Mouse (Mus musculus) heart, postnatal 10 days (tissue): ENCODE data around the gene Ucp3. TPM values are rescaled to one million over a fixed set of nuclear protein-coding genes. Genes with fewer than 3 reads are reported as not detected.
A peak's percentile ranks its signal among the peaks of the same experiment; 100 is the strongest.

Experiments used
- DNase-seq, 2 experiments: peaks; one replicate each; pipeline ENCODE4 v3.0.0; 2021
- intact Hi-C: fragments of 180-260 bp; cut with DNase I; formaldehyde crosslinking; loops from one replicate; pipeline ENCODE4 v1.15.1; 2025
- total RNA-seq, 2 experiments: library from RNA; stranded (reverse); gene quantifications; 2 replicates each; pipeline ENCODE4 v1.2.3; 2021

Gene Ucp3
- 100 to 1,000 TPM in 1 of 2 experiments, 10 to 100 TPM in 1; 62.7 to 107 TPM for total RNA-seq

DNA sequence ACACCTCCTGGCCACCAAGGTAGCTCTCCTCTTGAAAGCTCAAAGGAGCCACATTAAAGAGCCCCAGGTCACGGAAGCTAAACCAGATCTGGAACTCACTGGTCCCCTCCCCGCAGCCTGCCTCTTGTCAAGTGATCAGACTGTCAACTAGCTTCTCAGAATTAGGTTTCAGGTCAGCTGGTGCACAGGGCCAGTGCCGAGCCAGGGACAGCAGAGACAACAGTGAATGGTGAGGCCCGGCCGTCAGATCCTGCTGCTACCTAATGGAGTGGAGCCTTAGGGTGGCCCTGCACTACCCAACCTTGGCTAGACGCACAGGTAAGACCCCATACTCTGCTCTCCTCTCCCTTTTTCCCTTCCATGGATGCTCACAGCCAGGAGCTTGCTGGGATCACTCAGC is at the start of gene Ucp3:
TSS of gene Ucp3 (plus strand) at position 214 of the 400 bp plus-strand sequence.
- DNase-seq, result peak; percentile 63 to 72
- intact Hi-C loops, result no loop called here

- DNase-seq, result no peak
- intact Hi-C loops, result loop anchor here (5.0 kb wide), 1 partner anchor 237 kb away; the partner anchor contains the start of gene Plekhb1
These were observed 47.0 kb upstream of the Ucp3 start for GRCm38 (mm10) chr7:100425795-100426194.

GRCm38 (mm10) chr7:100429102-100429501 is 43.7 kb upstream of the Ucp3 start:
- peak; percentile 74 to 81 for DNase-seq
- intact Hi-C loops, result loop anchor here (1.0 to 5.0 kb wide), 2 partner anchors 64 to 233 kb away; partner anchors contain the start of genes Plekhb1 and Ucp2

DNA sequence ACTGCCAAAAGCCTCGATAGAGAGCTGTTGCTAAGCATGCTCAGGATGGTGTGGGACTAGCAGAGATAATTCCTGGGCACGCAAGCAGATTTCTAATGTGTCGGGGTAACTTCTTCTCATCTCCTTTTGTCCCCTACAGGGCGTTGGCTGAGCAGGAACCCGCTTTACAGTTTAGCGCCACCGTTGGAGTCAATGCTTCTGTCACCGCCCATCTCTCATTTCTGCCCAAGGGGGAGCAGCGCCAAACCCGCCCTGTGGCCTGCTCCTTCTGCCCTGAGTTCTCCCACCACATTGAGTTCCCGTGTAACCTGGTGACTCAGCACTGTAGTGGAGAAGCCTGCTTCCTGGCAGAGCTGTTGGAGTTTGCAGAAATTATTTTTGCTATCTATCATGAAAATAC is 42.9 kb upstream of the Ucp3 start:
- intact Hi-C loops, result loop anchor here (1.0 to 5.0 kb wide), 2 partner anchors 63 to 232 kb away; partner anchors contain the start of genes Plekhb1 and Ucp2

GRCm38 (mm10) chr7:100431103-100431502 is 41.7 kb upstream of the Ucp3 start:
- intact Hi-C loops, result no loop called here
- DNase-seq, result peak; percentile 62 to 71

More for the DNA sequence above, 42.9 kb upstream of the Ucp3 start:
- peak; percentile 22 to 25 for DNase-seq

DNA sequence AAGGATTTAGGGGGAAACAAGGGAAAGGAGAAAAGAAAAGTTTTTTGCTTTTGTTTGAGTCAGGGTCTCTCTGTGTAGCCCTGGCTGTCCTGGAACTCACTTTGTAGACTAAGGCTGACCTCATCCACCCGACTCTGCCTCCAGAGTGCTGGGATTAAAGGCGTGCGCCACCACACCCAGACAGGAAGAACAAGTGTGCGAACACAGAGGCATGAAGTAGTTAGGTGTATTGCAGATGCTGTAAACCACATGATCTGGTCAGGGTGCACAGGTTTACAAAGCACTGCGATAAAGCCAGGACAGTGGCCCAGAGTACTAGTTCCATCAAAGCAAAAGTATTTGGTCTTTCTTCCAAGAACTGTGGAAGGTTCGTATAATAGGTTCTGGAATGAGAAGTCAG is 39.5 kb upstream of the Ucp3 start:
- intact Hi-C loops, result no loop called here
- no peak for DNase-seq

DNA sequence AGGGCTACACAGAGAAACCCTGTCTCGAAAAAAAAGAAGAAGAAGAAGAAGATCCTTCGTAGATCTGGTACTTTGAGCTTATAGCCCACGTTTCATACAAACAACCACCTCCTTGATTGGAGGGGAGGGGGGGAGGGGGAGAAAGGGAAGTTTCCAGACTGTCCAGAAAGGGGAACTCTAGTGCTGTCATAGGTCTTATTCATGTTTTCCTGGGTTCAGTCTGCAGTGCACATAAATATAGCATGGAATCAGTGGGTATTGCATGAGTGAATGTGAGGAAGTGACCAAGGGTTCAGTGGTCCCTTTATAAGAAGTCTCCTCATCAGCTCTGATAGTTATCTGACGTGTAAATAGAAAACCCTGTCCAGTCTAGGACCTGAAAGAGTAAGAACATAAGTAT is 29.1 kb upstream of the Ucp3 start:
- intact Hi-C loops, result no loop called here
- DNase-seq, result no peak

DNA sequence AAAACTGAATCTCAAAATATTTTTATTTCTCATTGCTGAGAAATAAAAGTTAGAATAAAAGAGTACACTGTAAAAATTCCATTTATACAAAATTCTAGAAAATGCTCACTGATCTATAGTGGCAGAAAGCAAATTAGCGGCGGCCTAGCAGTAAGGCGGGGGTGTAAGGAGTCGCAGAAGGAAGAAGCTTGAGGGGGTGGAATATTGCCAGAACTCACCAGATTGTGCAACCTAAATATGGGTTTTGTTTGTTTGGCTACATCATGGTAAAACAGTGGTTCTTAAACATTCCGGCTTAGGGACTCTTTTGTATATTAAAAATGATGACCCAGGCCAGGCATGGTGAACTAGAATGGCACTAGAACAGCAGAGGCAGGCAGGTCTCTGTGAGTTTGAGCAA is 26.5 kb upstream of the Ucp3 start:
- no peak for DNase-seq
- intact Hi-C loops, result no loop called here

DNA sequence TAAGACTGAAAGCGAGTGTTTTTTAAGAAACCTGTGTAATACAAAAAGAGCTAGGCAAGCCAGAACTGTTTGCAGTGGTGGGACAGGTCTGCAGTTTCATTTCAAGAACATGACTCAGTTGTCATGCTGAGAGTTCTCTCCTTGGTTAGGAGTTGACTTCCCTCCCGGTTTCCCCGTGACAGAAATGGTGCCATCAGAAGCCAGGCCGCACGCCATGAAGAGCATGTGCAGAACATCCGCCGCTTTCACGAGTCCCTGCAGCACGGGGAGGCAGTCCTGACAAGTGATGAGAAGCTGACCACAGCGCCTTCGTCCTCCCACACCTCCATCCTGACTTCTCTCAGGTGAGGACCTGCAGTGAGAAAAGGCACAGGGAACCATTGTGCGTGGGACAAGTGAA is 24.3 kb upstream of the Ucp3 start:
- intact Hi-C loops, result no loop called here
- no peak for DNase-seq

- intact Hi-C loops, result no loop called here
- no peak for DNase-seq
These were observed 23.8 kb upstream of the Ucp3 start for GRCm38 (mm10) chr7:100448985-100449384.

- peak in 1 of 2 experiments; percentile 41 for DNase-seq
- intact Hi-C loops, result no loop called here
These were observed 14.6 kb upstream of the Ucp3 start for GRCm38 (mm10) chr7:100458153-100458552.

- peak; percentile 56 to 66 for DNase-seq
- intact Hi-C loops, result no loop called here
These were observed 12.9 kb upstream of the Ucp3 start for GRCm38 (mm10) chr7:100459862-100460261.

DNA sequence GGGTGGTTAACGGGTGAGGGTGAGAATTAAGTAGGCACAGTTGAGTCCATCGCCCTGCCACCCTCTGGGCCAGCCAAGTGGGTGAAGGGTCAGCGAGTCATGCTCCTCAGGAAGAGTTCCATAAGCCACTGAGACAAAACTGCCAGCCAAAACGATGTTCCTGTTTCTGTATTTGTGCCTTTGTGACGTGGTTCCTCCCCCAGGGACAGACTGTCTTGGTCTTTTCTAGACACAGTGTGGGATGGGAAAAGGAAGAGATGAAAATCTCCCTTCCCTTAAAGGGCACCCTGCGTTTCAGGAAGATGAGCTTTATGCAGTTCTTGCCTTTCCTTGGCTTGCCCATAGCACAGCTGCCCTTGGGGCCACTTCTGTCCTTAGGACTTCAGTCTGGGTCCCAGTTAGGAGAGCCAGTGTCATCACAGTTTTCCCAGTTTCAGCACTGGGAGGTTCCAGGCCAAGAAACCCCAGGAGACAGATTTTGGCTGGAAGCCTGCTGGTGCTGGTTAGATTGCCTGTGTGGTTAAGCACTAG is 11.1 kb upstream of the Ucp3 start:
- peak; percentile 80 to 82 for DNase-seq
- intact Hi-C loops, result no loop called here

GRCm38 (mm10) chr7:100463194-100463593 is 9.6 kb upstream of the Ucp3 start:
- DNase-seq, result no peak

DNA sequence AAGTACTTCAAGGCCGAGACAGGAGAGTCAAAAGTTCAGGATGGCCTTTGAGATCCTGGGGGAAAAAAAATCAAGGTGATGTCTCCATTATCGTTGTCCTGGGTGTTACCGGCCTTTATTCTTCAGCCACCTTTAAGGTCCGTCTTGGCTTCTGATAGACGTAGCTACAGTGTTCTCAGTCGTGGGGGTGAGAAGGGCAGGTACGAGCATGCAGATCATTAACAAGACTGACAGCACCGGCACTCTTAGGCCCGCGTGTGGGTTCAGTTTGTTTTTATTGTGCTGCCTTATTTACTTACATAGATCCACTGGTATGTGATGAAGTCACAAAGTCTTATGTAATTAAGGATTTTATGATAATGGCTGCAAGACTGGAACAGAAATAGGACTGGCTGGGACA is 9.0 kb upstream of the Ucp3 start:
- DNase-seq, result peak in 1 of 2 experiments; percentile 4
- intact Hi-C loops, result loop anchor here (2.0 kb wide), 1 partner anchor 31 kb away; no protein-coding TSS in a partner anchor

More at GRCm38 (mm10) chr7:100463194-100463593, 9.6 kb upstream of the Ucp3 start:
- intact Hi-C loops, result no loop called here

DNA sequence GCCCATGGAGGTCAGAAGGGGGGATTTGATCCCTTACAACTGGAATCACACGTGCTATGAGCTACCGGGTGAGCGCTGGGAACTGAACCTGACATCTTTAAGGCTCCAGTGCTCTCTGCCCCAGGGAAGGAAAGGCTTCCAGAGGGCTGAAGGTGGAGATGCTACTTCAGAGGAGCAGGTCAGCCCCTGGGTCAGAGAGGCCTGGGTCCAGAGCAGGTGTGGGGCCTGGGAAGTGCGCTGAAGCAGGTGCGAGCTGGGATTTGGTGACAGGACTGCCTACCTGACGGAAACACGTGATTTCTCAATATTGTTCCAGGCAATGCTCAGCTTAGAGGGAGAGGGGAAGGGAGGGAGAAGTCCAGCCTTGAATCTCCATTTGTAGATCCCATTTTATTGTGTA is 8.5 kb upstream of the Ucp3 start:
- no peak for DNase-seq
- intact Hi-C loops, result loop anchor here (2.0 kb wide), 1 partner anchor 31 kb away; no protein-coding TSS in a partner anchor

GRCm38 (mm10) chr7:100465248-100465647 is 7.5 kb upstream of the Ucp3 start:
- peak in 1 of 2 experiments; percentile 52 for DNase-seq
- intact Hi-C loops, result loop anchor here (2.0 kb wide), 1 partner anchor 30 kb away; no protein-coding TSS in a partner anchor

DNA sequence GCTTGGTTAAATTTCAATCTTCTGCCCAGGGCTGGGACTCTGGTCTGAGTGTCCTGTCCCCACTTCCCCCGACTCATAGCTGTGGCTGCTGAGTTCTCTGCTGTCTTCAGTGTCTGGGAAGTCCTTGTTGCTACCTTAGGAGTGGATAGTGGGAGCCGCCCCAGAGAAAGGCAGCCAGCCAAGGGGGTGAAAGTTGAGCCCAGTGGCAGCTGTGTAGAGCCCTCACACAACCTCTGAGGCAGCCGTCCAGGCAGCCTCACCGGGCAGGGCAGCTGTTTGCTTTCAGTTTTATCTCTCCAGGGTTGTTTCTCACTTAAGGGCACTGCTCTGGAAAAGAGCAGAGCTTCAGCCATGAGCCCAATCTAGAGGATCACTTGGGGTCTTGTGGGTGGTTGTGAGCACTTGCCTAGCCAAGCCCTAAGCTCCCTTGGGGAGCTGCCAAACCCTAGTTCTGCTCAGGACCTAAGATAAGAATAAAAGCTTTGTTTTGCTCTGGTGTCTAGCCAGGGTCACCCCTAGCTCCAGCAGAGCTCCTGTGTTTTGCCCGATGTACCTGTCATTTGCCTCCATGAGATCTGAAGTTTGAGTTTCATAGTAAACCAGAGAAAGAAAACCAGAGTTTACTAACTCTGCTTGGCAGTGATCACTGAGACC is 7.0 kb upstream of the Ucp3 start:
- intact Hi-C loops, result loop anchor here (2.0 kb wide), 1 partner anchor 29 kb away; no protein-coding TSS in a partner anchor
- peak; percentile 95 for DNase-seq

GRCm38 (mm10) chr7:100466781-100467510 is 5.8 kb upstream of the Ucp3 start:
- peak in 1 of 2 experiments; percentile 14 for DNase-seq
- intact Hi-C loops, result no loop called here

DNA sequence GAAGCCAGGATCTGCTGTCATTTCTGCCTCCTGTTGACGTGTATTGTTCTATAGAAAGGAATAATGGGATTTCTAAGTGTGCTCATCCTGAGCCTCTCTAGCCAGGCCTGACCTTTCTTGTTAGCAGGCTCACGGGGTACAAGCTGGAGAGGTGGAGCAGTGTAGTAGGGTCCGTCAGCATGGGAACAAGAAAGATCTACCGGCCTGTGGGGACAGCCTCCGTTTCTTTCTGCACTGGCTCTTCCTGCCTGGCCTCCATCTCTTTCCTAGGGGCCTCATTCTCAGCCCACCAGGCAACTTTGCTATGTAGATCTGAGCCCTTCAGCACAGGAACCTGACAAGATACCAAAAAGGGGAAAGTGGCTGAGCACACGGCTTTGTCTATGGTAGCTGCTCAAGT is 4.0 kb upstream of the Ucp3 start:
- intact Hi-C loops, result no loop called here
- no peak for DNase-seq

- intact Hi-C loops, result no loop called here
- no peak for DNase-seq
These were observed 3.3 kb upstream of the Ucp3 start for GRCm38 (mm10) chr7:100469502-100469901.
